Mouse (Mus musculus) liver, postnatal 0 days (tissue): ENCODE measurements around the gene Spocd1. TPM values are rescaled to one million over a fixed set of nuclear protein-coding genes. Genes with fewer than 3 reads are reported as not detected.

Source experiments
- ATAC-seq: fragments of 200-750 bp; cut with Nextera tagmentation; 2 replicates; pipeline ENCODE4 v1.8.0; 2017; ENCODE audit warnings: mild to moderate bottlenecking, moderate library complexity
- DNase-seq: peaks from one replicate; pipeline ENCODE4 v3.0.0-alpha.2; 2016
- H3K27ac ChIP-seq: fragments of 300-500 bp; sonication (generic); 2 replicates; pipeline ENCODE4 v1.5.1; 2014; ENCODE audit warnings: antibody characterized with exemption, moderate library complexity, mild to moderate bottlenecking, low read depth
- H3K27me3 ChIP-seq: fragments of 300-500 bp; sonication (generic); 2 replicates; pipeline ENCODE4 v1.6.1; 2014; ENCODE audit warnings: low read length, control low read depth, mixed read lengths; ENCODE audit not compliant: insufficient read depth
- H3K36me3 ChIP-seq: fragments of 300-500 bp; sonication (generic); replicated peaks from 2 replicates; pipeline ENCODE4 v1.6.1; 2014; ENCODE audit warnings: mild to moderate bottlenecking, control low read depth, low read length, moderate library complexity, mixed read lengths; ENCODE audit not compliant: insufficient read depth
- H3K4me1 ChIP-seq: fragments of 300-500 bp; sonication (generic); 2 replicates; pipeline ENCODE4 v1.6.1; 2014; ENCODE audit warnings: antibody characterized with exemption, mild to moderate bottlenecking, control low read depth; ENCODE audit not compliant: insufficient read depth
- H3K4me2 ChIP-seq: fragments of 300-500 bp; sonication (generic); 2 replicates; pipeline ENCODE4 v1.6.1; 2014; ENCODE audit warnings: low read depth, mild to moderate bottlenecking, low read length, moderate library complexity, mixed read lengths
- H3K4me3 ChIP-seq: fragments of 300-500 bp; sonication (generic); 2 replicates; pipeline ENCODE4 v1.5.1; 2014; ENCODE audit warnings: low read depth, low read length
- H3K9ac ChIP-seq: fragments of 300-500 bp; sonication (generic); replicated peaks from 2 replicates; pipeline ENCODE4 v1.6.1; 2014; ENCODE audit warnings: mild to moderate bottlenecking, moderate library complexity
- H3K9me3 ChIP-seq: fragments of 300-500 bp; sonication (generic); 2 replicates; pipeline ENCODE4 v1.6.1; 2016; ENCODE audit warnings: mild to moderate bottlenecking, control low read depth, low read length, mixed read lengths
- CTCF ChIP-seq: sonication (generic); IDR thresholded peaks from 2 replicates; pipeline ENCODE4 v1.5.1; 2016; ENCODE audit warnings: antibody characterized with exemption, low read depth
- EP300 ChIP-seq: IDR thresholded peaks from 2 replicates; pipeline ENCODE4 v1.6.1; 2016; ENCODE audit warnings: antibody characterized with exemption, low read depth, mild to moderate bottlenecking
- WGBS: fragments of 180-500 bp; shearing (Covaris S2); extraction: QIAGEN DNeasy Blood & Tissue Kit; methylation state at CpG from one replicate; pipeline ENCODE4 v1.1.7; 2014; ENCODE audit not compliant: insufficient replicate concordance; 5-methylcytosine and 5-hydroxymethylcytosine counted together
- polyA plus RNA-seq: library from polyadenylated mRNA; unstranded; fragments of >200 nt; fragmentation: Nextera tagmentation; extraction: Ambion mirVana; gene quantifications from 2 replicates; pipeline ENCODE4 v1.2.1, GENCODE M21; 2015

The Spocd1 gene
- polyA plus RNA-seq = not detected in 2 replicates

- 57% methylated on average over 4 of the region's 4 CpGs for WGBS
- Histone ChIP-seq H3K4me2 (peak within 1 kb of the TSS; percentile 66), H3K27me3 (no peaks in the 10 kb centered on the region), H3K36me3 (no peaks in the 10 kb centered on the region), H3K4me1 (peaks cover 10% of the 10 kb centered on the region), H3K9ac (no peak within 1 kb of the TSS), H3K27ac (no peak within 1 kb of the TSS), H3K9me3 (0 out of 2 replicates have a peak, but pooled peaks cover 3% of the 10 kb centered on the region), H3K4me3 (peak within 1 kb of the TSS; percentile 19)
- TF ChIP-seq EP300 = no peak
- no peak for TF ChIP-seq CTCF
- DNase-seq (no peak), ATAC-seq (no peak)
Measured at GRCm38 (mm10) chr4:129928949-129929348, at the start of gene Spocd1. Gene Spocd1 (plus strand): TSS chr4:129929249.

GRCm38 (mm10) chr4:129880615-129881014 lies 48.4 kb upstream of the Spocd1 start:
- peaks cover 34% of the 10 kb centered on the region for H3K4me1 ChIP-seq
- no peak overlapping the region for H3K9ac ChIP-seq
- H3K27me3 ChIP-seq = no peaks in the 10 kb centered on the region
- DNase-seq (no peak), ATAC-seq (no peak)
- no peak overlapping the region for H3K4me3 ChIP-seq
- no peak overlapping the region for H3K27ac ChIP-seq
- TF ChIP-seq EP300 (no peak), CTCF (no peak)
- no peak overlapping the region for H3K4me2 ChIP-seq
- H3K9me3 ChIP-seq = no peaks in the 10 kb centered on the region
- H3K36me3 ChIP-seq = no peaks in the 10 kb centered on the region
- WGBS = 66% methylated on average over 7 of the region's 7 CpGs

DNA sequence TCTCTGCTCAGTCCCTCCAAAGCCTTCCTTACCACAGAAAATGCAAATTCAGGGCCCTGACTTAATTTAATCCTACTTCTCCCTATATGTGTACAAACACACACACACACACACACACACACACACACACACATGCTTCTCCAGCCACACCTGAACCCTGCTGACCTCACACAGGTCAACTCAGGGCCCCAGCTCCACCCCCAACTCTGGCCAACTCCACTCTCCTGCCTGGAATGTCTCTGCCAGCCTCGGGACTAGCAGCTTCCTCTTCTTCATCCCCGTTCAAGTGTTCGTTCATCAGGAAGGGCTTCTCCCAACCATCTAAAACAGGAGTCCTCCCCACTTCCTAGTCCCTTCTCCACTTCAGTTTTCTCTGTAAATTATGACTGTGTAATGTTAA lies 47.4 kb upstream of the Spocd1 start:
- Histone ChIP-seq H3K27me3 (no peaks in the 10 kb centered on the region), H3K9me3 (no peaks in the 10 kb centered on the region), H3K36me3 (no peaks in the 10 kb centered on the region), H3K4me3 (no peak overlapping the region), H3K27ac (peak overlapping the region; percentile 86), H3K4me1 (peaks cover 34% of the 10 kb centered on the region), H3K4me2 (peak overlapping the region; percentile 55), H3K9ac (no peak overlapping the region)
- peak; percentile 35; the same call in 1 of the 2 replicates for ATAC-seq
- DNase-seq = peak; percentile 38
- TF ChIP-seq EP300 = no peak
- no peak for TF ChIP-seq CTCF
- 9% methylated on average over 3 of the region's 3 CpGs for WGBS

DNA sequence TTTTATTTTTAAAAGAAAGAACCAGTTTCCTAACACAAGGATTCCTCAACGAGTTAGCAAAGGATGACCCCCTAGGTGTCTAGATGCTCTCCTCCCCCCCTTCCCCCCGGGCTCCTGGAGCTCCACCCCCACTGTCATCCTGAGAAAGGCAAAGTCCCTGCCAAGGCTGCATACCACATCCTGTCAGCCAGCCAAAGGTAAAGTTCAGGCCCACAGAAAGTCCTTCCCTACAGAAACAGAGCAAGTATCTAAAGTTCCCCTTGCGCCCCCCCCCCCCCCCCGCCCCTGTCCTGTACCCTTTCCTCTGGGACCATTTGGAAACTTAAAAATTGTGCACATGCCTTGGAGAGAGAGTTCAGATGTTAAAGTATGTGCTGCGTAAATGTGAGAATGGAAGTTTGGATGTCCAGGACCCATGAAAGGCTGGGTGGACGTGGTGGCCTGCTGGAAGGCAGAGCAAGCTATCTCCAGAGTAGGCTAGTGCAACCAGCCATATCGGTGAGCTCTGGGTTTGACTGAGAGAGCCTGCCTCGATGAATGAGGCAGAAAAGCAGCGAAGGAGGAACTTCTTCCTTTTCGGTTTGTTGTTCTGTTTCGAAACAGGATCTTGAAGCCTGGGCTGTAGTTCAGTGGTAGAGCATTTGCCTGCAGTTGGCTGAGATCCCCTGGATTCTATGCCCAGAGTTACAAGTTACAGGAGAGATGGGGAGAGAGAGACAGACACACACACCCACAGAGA lies 46.3 kb upstream of the Spocd1 start:
- H3K27ac ChIP-seq = peak overlapping the region; percentile 86
- WGBS = 8% methylated on average over 11 of the region's 11 CpGs
- no peak overlapping the region; the same call in 1 of the 2 replicates for H3K9ac ChIP-seq
- peaks cover 28% of the 10 kb centered on the region for H3K4me1 ChIP-seq
- DNase-seq (peak; percentile 54), ATAC-seq (peak; percentile 70)
- no peaks in the 10 kb centered on the region for H3K36me3 ChIP-seq
- TF ChIP-seq EP300 = no peak
- TF ChIP-seq CTCF = no peak
- peak overlapping the region; percentile 55 for H3K4me2 ChIP-seq
- no peaks in the 10 kb centered on the region for H3K9me3 ChIP-seq
- H3K4me3 ChIP-seq = peak overlapping the region; percentile 17; the same call in 1 of the 2 replicates
- H3K27me3 ChIP-seq = no peaks in the 10 kb centered on the region

DNA sequence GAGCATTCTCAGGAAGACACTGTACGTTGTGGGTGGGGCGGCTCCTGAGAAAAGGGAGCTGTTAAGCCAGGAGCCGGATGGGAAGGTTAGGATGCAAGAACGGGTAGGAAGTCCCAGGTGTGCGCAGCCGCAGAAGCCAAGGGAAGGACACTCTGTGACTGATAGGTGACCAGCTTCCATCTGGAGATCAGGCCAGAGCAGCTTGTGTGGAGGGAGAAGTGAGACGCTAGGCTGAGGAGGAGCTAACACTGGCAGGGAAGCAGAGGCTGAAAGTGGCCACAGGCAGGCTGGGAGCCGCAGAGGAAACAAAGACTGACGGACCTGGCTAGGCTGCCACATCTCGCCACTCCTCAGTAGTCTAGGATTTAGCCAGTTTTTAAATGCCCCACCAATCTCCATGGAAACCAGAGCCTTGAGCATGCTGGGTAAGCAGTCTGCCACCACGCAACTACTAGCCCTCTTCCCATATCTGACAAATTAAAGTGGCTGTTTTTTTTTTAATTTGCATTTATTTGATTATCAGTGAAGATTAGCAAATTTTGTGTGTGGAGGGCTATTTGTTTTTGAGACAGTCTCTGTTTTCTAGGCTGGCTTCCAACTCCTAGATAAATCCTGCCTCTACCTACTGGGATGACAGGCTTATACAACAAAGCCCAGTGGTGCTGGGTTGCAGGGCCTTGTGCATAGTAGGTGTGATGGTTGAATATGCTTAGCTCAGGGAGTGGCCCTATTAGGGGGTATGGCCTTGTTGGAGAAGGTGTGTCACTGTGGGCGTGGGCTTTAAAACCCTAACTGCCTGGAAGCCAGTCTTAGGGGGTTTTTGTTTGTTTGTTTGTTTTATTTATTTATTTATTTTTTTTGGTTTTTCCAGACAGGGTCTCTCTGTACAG lies 44.8 kb upstream of the Spocd1 start:
- H3K36me3 ChIP-seq = no peaks in the 10 kb centered on the region
- H3K4me3 ChIP-seq = no peak overlapping the region
- H3K27ac ChIP-seq = peak overlapping the region; percentile 86
- peaks cover 22% of the 10 kb centered on the region for H3K4me1 ChIP-seq
- DNase-seq = no peak
- H3K9ac ChIP-seq = no peak overlapping the region
- 68% methylated on average over 12 of the region's 12 CpGs for WGBS
- no peaks in the 10 kb centered on the region for H3K9me3 ChIP-seq
- ATAC-seq = no peak
- peak overlapping the region; percentile 44 for H3K4me2 ChIP-seq
- TF ChIP-seq CTCF (no peak), EP300 (no peak)
- H3K27me3 ChIP-seq = no peaks in the 10 kb centered on the region

DNA sequence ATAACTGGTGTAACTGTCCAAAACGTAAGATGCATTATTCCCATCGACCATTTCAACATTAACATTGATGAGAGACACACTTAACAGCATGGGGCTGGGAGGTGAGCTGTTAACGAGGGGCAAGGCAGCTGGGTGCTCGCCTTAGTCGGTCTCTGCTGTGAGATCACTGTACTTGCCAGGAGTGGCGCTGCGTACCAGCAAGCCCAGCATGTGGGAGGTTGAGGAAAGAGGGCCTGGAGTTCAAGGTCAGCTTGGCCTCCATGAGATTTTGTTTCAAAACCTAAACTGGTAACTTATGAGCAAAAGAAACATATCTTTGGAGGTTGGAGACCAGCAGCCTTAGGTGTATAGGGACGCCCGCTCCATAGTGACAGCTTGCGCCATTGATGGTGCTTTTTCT lies 39.4 kb upstream of the Spocd1 start:
- H3K4me1 ChIP-seq = no peaks in the 10 kb centered on the region
- H3K9ac ChIP-seq = no peak overlapping the region
- H3K4me3 ChIP-seq = no peak overlapping the region
- H3K9me3 ChIP-seq = no peaks in the 10 kb centered on the region
- no peak overlapping the region for H3K27ac ChIP-seq
- 81% methylated on average over 10 of the region's 10 CpGs for WGBS
- no peaks in the 10 kb centered on the region for H3K27me3 ChIP-seq
- H3K4me2 ChIP-seq = no peak overlapping the region
- ATAC-seq (no peak), DNase-seq (no peak)
- TF ChIP-seq CTCF (no peak), EP300 (no peak)
- H3K36me3 ChIP-seq = no peaks in the 10 kb centered on the region
